Mouse (Mus musculus): Measurements from ENCODE around the gene Zcchc24.

- TF ChIP-seq USF1 (IDR thresholded peaks at IDR 0.05; ENCODE audit: low read depth) (no peak), MAX (IDR thresholded peaks at IDR 0.05) (no peak), CTCF (IDR thresholded peaks at IDR 0.05; ENCODE audit: control insufficient read depth, insufficient read depth, insufficient read length) (no peak), MYOG (IDR thresholded peaks at IDR 0.05; ENCODE audit: control insufficient read depth, extremely low read depth, insufficient read length) (no peak), CEBPB (IDR thresholded peaks at IDR 0.05; ENCODE audit: low read depth) (no peak)
Observed at GRCm38 (mm10) chr14:25765921-25766320, 2.9 kb downstream of the Zcchc24 start.

Measured in C2C12 (cell line).